Mouse (Mus musculus) ES-CJ7 (cell line): Measurements from ENCODE around the gene Slamf8.

Experiments used
- DNase-seq: peaks from one replicate; pipeline ENCODE4 v3.0.0; 2011; ENCODE audit warnings: low read depth, low spot score

Gene Slamf8

DNA sequence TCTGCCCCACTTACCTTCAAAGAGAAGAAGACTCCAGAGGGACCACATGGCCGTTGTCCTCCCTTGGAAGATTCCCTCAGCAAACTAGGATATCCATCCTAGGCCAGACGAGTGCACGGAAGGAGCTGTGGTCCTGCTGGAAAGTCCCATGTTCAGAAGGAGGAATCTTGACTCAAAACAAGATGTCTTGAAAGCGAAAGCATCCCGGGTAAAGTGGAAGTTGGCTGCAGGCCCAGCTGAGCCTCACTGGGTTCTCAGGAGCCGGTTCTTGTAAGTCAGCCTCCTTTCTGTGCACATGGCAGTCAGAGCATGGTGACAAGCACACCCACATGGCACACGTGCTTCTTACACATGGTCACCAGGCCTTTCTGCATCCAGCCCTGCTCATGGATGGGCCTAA lies at the start of gene Slamf8:
Slamf8 (minus strand) TSS at position 184 of the 400 bp plus-strand sequence.
- no peak for DNase-seq

DNA sequence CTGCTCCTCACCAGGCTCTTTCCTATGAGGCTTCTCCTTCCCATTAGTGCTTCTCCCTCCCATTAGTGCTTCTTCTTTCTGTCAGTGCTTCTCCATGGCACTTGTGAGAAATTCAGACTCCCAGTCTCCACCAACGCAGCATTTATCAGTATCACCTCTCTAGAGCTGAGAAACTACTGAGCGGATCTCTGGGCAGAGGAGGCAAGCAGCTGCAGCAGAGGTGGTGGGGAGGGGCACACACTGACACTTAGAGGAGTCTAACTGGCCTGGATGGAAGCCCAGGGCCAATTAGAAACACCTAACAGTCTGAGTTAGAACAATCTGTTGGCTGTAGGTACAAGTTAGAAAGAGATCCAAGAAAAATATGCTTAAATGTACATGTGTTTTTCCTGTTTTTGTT lies 48.4 kb upstream of the Slamf8 start:
- DNase-seq = no peak

DNA sequence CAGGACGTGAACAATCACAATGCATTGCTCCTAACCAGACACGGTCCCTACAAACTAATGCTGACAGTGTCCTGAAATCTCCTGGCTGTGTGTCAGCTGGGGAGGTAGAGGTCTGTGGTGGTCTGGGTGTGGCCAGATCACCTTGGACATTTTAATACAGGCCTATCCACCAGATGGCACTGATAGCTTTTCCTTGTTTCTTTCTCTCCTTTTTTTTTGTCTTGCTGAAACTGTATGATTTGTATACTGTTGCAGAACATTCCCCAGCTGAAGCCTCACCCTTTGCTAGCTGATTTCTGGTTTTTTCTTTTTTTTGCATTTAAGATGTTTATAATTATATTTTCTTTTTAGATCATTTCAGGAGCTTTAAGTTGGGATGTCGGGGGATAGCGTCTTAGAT lies 47.4 kb upstream of the Slamf8 start:
- DNase-seq = no peak

DNA sequence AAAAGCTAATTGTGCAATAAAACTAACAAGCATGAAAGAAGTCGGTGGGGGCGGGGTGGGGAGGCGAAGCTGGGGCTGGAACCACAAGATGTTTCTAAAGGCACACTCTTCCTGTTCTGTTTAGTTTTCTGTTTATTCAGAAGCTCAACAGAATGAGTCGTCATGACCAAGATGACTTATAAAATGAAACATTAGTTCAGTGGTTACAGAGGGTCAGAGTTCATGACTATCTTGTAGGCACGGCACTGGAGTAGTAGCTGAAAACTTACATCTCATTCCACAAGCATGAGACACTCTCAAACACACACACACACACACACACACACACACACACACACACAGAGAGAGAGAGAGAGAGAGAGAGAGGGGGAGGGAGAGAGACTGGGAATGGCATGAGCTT lies 45.9 kb upstream of the Slamf8 start:
- DNase-seq = no peak

DNA sequence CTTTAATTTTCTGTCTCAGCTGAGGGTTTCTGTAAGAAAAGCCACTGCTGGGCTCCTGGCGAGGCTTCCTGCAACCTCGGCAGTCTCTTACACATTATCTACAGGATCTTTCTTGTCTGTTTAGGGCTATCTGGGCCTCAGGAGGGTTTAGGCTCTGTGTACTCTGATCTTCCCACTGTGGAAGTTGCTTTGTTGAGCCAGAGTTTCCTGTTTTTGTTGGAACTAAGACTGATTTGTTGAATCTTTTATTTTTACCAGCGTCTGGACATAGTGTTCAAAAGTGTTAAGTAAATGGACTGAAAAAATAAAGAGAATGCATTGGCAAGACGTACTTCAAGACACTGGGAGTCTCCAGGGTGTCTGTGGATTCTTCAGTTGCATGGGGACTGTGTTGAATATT lies 44.9 kb upstream of the Slamf8 start:
- DNase-seq = no peak

DNA sequence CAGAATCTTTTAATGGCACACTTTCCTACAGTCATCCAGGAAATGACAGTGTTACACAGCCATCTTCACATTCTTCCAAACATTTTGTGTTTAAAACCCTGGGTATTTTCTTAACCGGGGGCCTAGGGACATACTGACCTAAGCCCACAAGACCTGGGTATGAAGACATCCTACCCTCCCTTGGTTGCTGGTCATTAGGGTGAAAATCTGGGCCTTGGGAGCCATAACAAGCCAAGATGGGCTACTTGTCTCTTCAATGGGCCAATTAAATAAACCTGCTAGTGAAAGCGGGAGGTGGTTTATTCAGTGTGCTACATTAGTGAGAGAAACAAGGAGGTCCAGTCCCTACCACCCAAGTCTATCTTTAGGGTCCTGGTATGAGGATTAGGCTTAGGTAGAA lies 43.8 kb upstream of the Slamf8 start:
- DNase-seq = no peak

DNA sequence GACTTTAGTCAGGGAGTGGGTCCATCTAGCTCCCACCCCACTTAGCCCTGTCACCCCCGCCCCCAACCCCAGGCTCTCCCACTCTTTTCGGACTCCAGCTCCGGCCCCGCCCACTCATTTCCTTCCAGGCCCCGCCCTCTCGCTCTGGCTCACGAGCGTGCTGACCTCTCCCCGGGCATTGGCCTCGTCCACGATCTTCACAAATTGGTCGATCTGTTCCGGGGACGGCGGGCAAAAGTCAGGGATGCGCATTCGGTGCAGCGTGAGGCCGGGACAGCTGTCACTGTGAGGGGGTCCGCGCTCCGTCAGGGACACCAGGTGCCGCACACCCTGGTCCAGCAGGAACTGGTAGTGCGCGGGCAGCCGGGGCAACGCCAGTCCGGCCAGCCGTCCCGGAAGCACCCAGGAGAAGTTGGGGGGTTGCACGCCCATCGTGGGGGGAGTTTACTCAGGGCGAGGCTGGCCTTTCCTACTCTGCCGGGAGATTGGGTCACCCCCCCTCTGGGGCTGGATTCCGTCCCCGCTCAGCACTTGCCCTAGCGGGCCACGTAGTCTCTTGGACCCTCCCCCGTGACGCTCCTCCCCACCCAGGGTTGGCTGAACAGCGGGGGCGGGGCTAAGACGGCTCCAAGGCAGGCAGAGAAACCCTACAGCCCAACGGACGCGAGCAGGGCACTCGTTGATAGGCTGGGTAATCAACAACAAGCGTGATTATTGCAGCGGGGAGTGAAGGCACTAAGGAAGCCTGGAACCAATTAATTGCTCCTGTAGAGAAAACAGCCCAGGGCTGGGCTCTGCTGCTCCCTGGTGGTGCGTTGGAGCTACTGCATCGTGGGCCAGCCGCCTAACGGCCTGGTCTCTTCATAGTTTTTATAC lies 42.3 kb upstream of the Slamf8 start, which contains the start of gene Dusp23:
Dusp23 (minus strand) TSS at position 512 of the 876 bp plus-strand sequence.
- DNase-seq = peak; percentile 98

DNA sequence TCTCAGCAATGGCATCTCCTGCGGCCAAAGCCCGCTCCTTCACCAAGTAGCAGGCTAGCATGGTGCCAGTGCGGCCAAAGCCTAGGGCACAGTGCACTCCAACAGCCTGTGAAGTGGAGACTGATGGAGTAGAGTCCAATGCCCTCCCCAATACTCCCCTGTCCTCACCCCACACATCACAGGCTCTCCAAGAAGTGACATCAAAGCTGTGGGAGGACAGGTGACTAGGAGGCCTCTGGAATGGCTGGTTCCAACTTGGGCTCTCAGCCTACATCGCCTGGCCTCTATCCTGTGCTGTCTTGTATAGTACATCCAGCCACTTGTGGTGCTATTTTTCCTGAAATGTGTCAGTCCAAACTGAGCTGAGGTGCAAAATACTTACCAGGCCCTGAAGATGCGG lies 41.4 kb upstream of the Slamf8 start:
- DNase-seq = no peak

DNA sequence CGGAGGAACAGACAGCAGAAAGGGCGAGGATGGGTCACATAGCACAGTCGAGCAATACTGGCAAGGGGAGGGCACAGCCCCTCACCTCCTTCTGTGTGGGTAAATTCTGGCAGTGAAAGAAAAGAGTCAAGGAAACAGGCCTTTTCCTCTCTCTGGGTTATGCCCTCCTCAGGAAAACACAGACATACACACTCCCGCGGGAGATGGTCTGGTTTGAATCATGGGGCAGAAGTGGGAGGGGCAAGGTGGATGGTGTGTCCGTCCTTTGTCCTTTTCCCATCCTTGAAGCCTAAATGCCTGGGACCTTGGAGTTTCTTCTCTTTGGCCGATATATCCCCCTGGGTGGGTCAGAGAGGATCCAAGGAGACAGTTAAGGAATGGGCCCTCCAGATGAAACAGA lies 39.5 kb upstream of the Slamf8 start:
- DNase-seq = no peak

DNA sequence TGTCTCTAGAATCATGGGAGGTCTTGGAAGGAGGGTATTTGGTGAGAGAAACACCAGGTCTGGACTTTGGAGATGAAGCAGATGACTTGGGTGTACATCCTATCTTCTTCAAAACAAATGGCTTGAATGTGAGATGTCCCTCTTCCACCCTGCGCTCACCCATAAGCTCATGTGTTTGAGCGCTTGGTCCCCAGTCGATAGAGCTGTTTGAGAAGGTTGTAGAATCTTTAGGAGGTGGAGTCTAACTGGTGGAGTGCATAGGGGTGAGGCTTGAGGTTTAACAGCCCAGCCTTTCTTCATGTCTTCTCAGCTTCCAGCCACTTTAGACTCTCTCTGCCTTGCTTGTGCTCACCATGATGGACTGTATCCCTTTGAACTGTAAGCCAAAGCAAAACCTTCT lies 35.9 kb upstream of the Slamf8 start:
- DNase-seq = no peak

DNA sequence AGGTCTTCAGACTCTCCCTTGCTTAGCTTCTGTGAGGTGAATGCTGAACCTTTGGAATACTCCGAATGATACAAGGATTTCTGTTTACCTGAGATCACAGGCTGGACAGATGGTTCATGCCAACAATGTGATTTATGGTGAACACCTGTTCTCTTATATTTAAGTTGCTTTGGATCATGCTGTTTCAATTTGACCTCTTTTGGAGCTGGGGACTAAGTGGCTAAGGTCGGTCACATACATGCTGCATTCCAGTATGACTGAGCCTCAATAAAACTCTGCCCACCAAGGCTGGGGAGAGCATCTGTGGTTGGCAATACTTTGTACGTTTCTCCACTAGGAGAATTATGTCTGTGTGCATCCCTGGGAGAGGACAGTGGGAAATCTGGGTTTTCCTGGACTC lies 33.7 kb upstream of the Slamf8 start:
- no peak for DNase-seq

DNA sequence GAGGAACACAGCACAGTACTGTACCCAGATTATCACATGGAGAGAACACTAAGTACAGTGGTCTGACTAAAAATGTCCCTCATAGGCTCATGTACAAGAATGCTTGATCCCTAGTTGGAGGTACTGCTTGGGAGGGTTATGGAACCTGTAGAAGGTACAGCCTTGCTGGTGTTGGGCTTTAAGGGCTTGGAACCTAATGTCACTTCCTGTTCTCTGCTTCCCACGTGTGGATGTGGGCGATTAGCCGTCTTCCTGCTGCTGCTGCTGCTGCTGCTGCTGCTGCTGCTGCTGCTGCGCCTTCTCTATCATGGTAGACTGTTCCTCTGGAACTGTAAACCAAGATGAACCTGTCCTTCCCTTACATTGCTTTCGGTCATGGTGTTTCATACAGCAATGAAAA lies 33.2 kb upstream of the Slamf8 start:
- no peak for DNase-seq

DNA sequence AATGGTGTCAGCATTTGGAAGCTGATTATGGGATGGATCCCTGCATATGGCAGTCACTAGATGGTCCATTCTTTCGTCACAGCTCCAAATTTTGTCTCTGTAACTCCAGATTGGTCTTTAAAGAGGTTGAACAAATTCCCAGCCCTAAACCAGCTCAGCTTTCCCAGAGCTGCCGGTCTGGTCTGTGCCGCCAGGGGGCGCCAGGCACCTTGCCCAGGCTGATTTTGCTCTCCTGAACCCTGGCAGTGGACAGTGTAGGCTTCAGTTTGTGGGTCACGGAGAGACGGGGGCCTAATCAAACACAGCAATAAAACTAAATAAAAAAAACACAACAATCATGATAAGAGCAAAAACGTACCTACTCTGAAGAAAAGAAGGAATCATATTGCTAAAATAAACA lies 28.9 kb upstream of the Slamf8 start:
- DNase-seq = peak; percentile 62

DNA sequence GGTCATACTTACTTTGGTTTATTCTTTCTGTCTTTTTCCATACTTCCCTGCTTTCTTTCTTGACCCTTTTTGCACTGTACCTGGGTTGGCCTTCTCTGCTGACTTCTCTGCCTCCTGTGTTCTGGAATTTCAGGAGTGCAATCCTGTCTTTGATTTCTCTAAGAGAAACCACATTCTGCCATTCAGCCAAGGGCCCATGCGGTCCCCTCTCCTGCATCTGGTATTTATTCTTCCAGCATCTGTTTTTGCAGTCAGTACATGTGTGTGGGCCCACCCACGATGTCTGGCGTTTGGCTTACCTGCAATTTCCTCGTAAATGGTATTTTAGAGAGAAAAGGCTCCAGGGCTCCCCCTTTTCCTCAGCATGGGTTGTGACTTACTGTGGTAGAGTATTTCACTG lies 27.8 kb upstream of the Slamf8 start:
- DNase-seq = no peak

DNA sequence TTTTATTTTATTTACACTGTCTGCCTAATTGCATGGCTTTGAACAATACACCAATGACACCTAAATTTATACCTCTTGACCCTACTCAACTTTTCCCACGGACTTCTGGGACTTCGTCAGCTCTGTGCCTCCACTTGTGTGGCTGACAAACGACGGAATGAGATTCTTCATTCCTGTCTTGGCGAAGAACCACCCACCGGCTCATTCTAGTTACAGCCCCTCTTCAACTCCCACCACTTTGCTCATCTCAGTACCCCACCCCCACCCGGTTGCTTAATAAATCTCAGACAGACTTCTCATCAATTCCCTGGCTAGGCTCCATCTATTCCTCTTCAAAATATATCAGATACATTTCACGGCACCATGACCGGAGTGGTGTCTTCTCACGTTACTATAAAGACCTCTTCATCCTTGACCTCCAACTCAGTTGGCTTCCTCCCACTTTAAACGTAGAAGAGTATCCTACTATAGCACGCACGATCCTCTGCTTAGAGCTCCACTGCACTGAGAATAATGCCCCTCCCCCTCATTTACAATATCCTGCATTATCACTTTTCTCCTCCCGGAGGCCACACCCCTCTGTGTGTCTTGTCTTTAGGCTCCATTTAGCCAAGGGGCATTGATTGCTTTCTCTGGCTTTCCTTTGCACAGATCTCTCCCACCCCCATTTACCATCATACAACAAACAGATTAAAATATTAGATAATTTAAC lies 27.2 kb upstream of the Slamf8 start:
- no peak for DNase-seq

DNA sequence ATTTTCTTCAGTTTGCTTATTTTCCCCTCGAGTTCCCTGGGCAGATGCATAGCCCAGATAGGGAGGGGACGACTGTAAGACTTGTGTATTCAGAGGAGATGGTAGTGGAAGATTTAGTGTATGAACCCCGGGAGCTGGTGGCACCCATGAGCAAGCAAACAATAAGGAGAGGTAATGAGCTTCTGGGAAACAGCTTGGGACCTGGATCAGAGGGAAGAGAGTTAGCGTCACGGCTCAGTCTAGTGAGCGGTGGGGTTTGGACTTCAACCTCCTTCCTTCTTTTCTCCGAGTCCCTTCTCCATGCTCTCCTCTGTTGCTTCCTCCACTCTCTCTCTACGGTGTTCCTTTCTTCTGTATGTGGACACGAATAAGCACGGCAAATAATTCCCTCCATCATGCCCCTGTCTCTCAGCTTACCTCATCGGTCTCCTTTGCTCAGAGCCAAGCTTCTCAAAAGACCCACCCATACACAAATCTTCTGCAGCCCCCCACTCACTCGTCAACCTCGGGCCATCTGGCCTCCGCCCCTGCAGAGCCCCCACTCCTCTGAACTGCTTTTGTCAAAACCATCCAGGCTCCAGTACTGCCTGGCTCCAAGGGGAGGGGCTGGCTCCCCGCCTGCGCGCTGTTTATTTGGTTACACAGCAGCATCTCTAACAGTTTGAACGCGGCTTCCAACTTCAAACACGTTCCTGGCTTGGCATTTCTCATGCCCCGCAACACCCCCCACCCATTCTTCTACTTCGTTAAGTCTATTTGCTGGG lies 26.4 kb upstream of the Slamf8 start:
- no peak for DNase-seq

DNA sequence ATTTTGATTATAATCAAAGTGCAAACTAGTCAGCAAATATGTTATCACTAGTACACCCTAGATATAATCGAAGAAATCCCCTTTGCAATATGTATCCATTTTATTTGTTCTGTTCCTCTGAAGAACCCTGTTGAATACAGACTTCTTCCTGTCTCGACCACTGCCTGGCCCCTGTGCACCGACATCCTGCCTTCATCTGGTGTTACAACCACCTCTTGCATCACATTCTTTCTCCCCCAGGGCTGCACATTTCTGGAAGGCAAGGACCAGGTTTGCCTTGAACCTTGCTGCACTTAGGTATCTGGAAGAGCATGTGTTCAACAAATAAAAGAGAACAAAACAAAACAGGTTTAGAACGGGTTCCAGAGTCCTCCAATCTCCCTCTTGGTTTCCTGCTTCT lies 25.0 kb upstream of the Slamf8 start:
- DNase-seq = no peak

DNA sequence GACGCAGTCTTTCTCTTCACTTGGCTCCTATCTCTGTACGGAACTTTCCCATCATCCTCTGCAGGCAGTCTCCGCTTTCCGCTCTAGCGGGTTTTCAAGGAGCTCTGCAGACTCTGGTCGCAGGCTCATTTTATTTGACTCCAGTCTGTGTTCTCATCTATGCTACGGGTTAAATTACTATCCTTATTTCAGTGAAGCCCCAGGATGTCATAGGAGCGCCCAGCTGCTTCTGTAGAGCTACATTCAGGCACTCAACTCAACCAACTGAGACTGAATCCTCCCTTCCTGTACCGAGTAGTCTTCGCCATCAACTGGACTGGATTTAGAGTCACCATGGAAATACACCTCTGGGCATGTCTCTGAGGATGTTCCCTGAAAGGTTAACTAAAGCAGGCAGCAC lies 24.3 kb upstream of the Slamf8 start:
- DNase-seq = no peak

DNA sequence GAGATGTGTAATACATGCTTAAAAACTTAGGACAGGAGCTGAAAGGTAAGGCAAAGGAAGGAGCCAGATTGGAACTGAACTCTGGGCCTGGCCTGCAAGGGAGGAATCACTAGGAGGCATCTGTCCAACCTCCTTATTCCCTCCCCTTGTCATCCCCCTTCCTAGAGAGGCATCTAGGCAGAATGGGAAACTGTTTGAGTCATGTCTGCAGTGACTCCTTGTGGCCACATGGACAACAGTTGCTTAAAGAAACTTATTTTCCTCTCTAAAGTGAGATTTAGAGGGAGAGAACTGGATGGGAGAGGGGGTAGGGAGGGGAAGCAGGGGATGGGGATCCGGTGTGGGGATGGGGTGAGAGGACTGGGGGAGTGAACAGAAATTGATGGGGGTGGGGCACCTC lies 22.4 kb upstream of the Slamf8 start:
- DNase-seq = peak; percentile 69

DNA sequence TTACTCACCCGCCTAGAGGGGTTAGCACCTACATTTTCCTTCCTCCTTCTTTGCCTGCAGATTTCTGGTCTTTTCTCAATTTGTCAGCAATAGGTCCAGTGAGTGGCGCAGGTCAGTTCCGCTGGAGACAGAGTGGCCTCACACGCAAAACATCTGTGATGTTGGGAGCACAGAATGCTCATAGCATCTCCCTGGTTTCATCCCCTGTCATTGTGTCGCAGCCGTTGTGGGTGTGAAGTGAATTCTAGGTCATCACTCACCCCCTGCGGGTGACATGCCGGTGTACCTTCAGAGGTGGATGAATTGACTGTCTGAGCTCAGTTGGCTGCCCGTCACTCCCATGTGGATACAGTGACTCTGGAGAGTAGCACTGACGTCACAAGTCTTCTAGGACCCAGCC lies 20.9 kb upstream of the Slamf8 start:
- DNase-seq = no peak

DNA sequence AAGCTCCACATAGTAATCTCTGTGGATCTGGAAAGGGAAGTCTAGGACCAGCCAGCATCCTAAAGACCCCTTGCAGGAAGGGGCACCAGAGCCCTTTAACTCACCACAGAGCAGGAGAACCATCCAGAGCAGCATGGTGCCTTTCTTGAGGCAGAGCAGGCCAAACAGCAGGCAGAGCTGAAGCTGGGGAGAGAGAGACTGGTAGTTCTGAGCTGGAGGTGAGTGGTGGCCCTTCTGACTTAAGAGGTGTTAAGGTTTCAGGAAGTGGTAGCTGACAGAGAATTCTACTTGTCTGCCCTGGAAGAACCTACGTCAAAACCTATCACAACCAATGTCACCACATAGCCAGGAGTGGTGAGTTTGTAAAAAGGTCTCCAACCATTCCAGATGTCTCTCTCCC lies 12.0 kb upstream of the Slamf8 start, which contains the start of gene Fcrl6:
Fcrl6 (minus strand) TSS at position 226 of the 400 bp plus-strand sequence.
- no peak for DNase-seq

DNA sequence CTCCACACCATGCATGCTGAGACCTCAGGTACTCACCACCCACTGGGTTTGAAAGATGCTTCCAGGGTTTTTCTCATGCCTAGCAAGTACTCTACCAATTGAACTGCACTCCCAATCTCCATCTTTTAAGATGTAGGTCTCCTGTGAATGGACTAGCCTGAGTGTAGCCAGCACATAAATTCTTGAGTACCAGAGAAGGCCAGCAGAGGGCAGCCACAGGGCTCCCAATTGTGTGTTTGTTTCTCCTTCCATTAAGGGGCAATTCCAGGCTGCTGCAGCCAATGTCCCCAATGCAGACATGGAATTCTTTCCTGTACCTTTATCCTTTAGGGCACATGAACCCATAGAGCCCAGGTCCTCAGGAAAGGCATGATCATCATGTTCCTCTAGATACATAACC lies 4.1 kb upstream of the Slamf8 start:
- peak; percentile 63 for DNase-seq
